11 mouse cellular contexts compared by ENCODE assay signal in genomic region chr7:98104481-98105435, GRCm38 (mm10). TPM values are rescaled to one million over a fixed set of nuclear protein-coding genes. Genes with fewer than 3 reads are reported as not detected.
DNase-seq lines count a peak whose midpoint lies in the region; ATAC-seq lines count a peak whose summit lies in the region.
"Had no signal": no experiment of that assay in that cellular context is flagged by ENCODE, and none has a peak within 500 bp of the region (broad histone marks: within the 10 kb centered on the region; RNA-seq: fewer than 3 reads in every experiment).

No protein-coding gene starts in this region.

- DNase-seq in heart, adult 11 months = peak; percentile 98
- DNase-seq in heart, adult 8-10 months (ENCODE audit: low spot score) = no peak
- DNase-seq in thymus, postnatal 14 days = no peak
- DNase-seq: cerebellum, postnatal 25 days; right cerebral cortex, postnatal 14 days had no signal

- peaks cover 32% of the 10 kb centered on the region for H3K4me1 ChIP-seq in heart, embryonic 13.5 days
- peaks cover 27% of the 10 kb centered on the region for H3K4me1 ChIP-seq in kidney, embryonic 14.5 days (ENCODE audit: control insufficient read depth, insufficient read depth, low read length)
- H3K4me1 ChIP-seq in lung, embryonic 15.5 days = peaks cover 14% of the 10 kb centered on the region

- peaks cover 2% of the 10 kb centered on the region; the same call in 1 of the 2 replicates for H3K27me3 ChIP-seq in heart, embryonic 13.5 days (replicated peaks)
- H3K27me3 ChIP-seq in kidney, embryonic 14.5 days (ENCODE audit: control insufficient read depth, insufficient read depth, low read length) = no peaks in the 10 kb centered on the region
- no peaks in the 10 kb centered on the region for H3K27me3 ChIP-seq in lung, embryonic 15.5 days

- no peak overlapping the region for H3K4me2 ChIP-seq in heart, embryonic 13.5 days
- H3K4me2 ChIP-seq in kidney, embryonic 14.5 days (replicated peaks; ENCODE audit: low read depth, low read length) = no peak overlapping the region; the same call in 1 of the 2 replicates
- no peak overlapping the region for H3K4me2 ChIP-seq in lung, embryonic 15.5 days

- ATAC-seq in heart, embryonic 13.5 days (ENCODE audit: extremely low read depth, insufficient number of reproducible peaks, low FRiP score, low TSS enrichment) = no peak
- peak; percentile 73 for ATAC-seq in kidney, embryonic 14.5 days (ENCODE audit: low FRiP score, low TSS enrichment)
- no peak for ATAC-seq in lung, embryonic 15.5 days (ENCODE audit: borderline replicate concordance, extremely low read depth, low FRiP score, low TSS enrichment)
- ATAC-seq in megakaryocyte progenitor cell, adult 5-6 weeks (replicated peaks; ENCODE audit: poor library complexity) = no peak
- no peak for ATAC-seq in cerebellum, adult (ENCODE audit: insufficient number of reproducible peaks, low FRiP score, low TSS enrichment)

- no peaks in the 10 kb centered on the region for H3K9me3 ChIP-seq in heart, embryonic 13.5 days
- H3K9me3 ChIP-seq in kidney, embryonic 14.5 days (ENCODE audit: control insufficient read depth, low read length) = no peaks in the 10 kb centered on the region
- H3K9me3 ChIP-seq in lung, embryonic 15.5 days = no peaks in the 10 kb centered on the region
- H3K9me3 ChIP-seq: G1E had no signal

- peak overlapping the region; percentile 47 for H3K9ac ChIP-seq in heart, embryonic 13.5 days
- H3K9ac ChIP-seq in kidney, embryonic 14.5 days (ENCODE audit: low read depth, low read length) = no peak overlapping the region
- H3K9ac ChIP-seq in lung, embryonic 15.5 days = no peak overlapping the region

- WGBS in heart, embryonic 13.5 days = 42% methylated on average over 16 of the region's 16 CpGs
- WGBS in kidney, embryonic 14.5 days = 30% methylated on average over 15 of the region's 16 CpGs
- 57% methylated on average over 16 of the region's 16 CpGs for WGBS in lung, embryonic 15.5 days

- no peaks in the 10 kb centered on the region for H3K36me3 ChIP-seq in heart, embryonic 13.5 days
- no peaks in the 10 kb centered on the region for H3K36me3 ChIP-seq in kidney, embryonic 14.5 days (ENCODE audit: control insufficient read depth, insufficient read depth, low read length)
- H3K36me3 ChIP-seq in lung, embryonic 15.5 days = no peaks in the 10 kb centered on the region
- H3K36me3 ChIP-seq: G1E had no signal

- peak overlapping the region; percentile 72 for H3K27ac ChIP-seq in heart, embryonic 13.5 days (replicated peaks)
- H3K27ac ChIP-seq in kidney, embryonic 14.5 days (ENCODE audit: low read depth, low read length) = peak overlapping the region; percentile 71
- H3K27ac ChIP-seq in lung, embryonic 15.5 days = peak overlapping the region; percentile 51; the same call in 1 of the 2 replicates

- H3K4me3 ChIP-seq in heart, embryonic 13.5 days = no peak overlapping the region
- no peak overlapping the region for H3K4me3 ChIP-seq in kidney, embryonic 14.5 days (ENCODE audit: low read length)
- H3K4me3 ChIP-seq in lung, embryonic 15.5 days = no peak overlapping the region

RNA-seq across cellular contexts. Expression of gene Myo7a, which starts 14.6 kb away (rescaled TPM):
- 1 to 10 TPM; 3.6 to 4.7 (median 4.3) TPM for total RNA-seq in heart, adult 8-10 months (2022)
- polyA plus RNA-seq in heart, embryonic 13.5 days (2015; fragmentation: Nextera tagmentation; extraction: Ambion mirVana) = 8.6 and 8.7 TPM in 2 replicates
- 7.9 and 15.4 TPM in 2 replicates for polyA plus RNA-seq in kidney, embryonic 14.5 days (2014; fragmentation: Nextera tagmentation; extraction: Ambion mirVana)
- polyA plus RNA-seq in lung, embryonic 15.5 days (2015; fragmentation: Nextera tagmentation; extraction: Ambion mirVana) = 11.6 and 12.9 TPM in 2 replicates
- 16.0 and 17.1 TPM in 2 replicates for total RNA-seq in megakaryocyte progenitor cell, adult 5-6 weeks (2015)
- 22.0 and 29.0 TPM in 2 replicates for total RNA-seq in megakaryocyte progenitor cell, adult 5-6 weeks (2017)

RNA-seq across cellular contexts. Expression of gene Omp, which starts 40.5 kb away (rescaled TPM):
- total RNA-seq in heart, adult 8-10 months (2022) = under 1 TPM in 3 of 4 experiments, not detected in 1; 0.16 to 0.24 (median 0.20) TPM
- polyA plus RNA-seq in heart, embryonic 13.5 days (2015; fragmentation: Nextera tagmentation; extraction: Ambion mirVana) = 0.11 and 0.15 TPM in 2 replicates
- polyA plus RNA-seq in kidney, embryonic 14.5 days (2014; fragmentation: Nextera tagmentation; extraction: Ambion mirVana) = 0.20 and 0.51 TPM in 2 replicates
- 0.19 and 0.20 TPM in 2 replicates for polyA plus RNA-seq in lung, embryonic 15.5 days (2015; fragmentation: Nextera tagmentation; extraction: Ambion mirVana)
- total RNA-seq in megakaryocyte progenitor cell, adult 5-6 weeks (2015) = 0.25 and 0.32 TPM in 2 replicates
- total RNA-seq in megakaryocyte progenitor cell, adult 5-6 weeks (2017) = 0.12 TPM in 1 of 2 replicates, not detected in the other
- polyA plus RNA-seq: G1E had no signal
